Mouse (Mus musculus) frontal cortex, adult 2 months (tissue): ENCODE data around the gene Ndufb7. TPM values are rescaled to one million over a fixed set of nuclear protein-coding genes. Genes with fewer than 3 reads are reported as not detected.
A peak's percentile ranks its signal among the peaks of the same experiment; 100 is the strongest.
"Not testable (repeated sequence)": the region's sequence is repeated elsewhere in the genome, so short reads cannot be mapped to it uniquely, and the experiment has no call there.

Source experiments
- DNase-seq, 2 experiments: peaks; one replicate each; pipeline ENCODE4 v3.0.0; 2022; ENCODE audit warnings: low spot score in 1 of 2; ENCODE audit errors: extremely low spot score in 1 of 2
- polyA plus RNA-seq: library from polyadenylated mRNA; depleted of rRNA; stranded (reverse); fragments of >200 nt; gene quantifications from 2 replicates; pipeline ENCODE4 v1.2.3, GENCODE M21; 2012; rRNA removed

Gene Ndufb7
- polyA plus RNA-seq: 324 and 374 TPM in 2 replicates

GRCm38 (mm10) chr8:83566469-83567395 is at the start of gene Ndufb7:
Gene Ndufb7 (plus strand): TSS chr8:83566671.
- peak; percentile 92 to 99 for DNase-seq

- no peak for DNase-seq
Observed at GRCm38 (mm10) chr8:83520432-83520831, 46.0 kb upstream of the Ndufb7 start.

- not testable (repeated sequence) for DNase-seq
Observed at GRCm38 (mm10) chr8:83520907-83521306, 45.6 kb upstream of the Ndufb7 start.

GRCm38 (mm10) chr8:83521310-83521709 is 45.2 kb upstream of the Ndufb7 start:
- no peak for DNase-seq

DNA sequence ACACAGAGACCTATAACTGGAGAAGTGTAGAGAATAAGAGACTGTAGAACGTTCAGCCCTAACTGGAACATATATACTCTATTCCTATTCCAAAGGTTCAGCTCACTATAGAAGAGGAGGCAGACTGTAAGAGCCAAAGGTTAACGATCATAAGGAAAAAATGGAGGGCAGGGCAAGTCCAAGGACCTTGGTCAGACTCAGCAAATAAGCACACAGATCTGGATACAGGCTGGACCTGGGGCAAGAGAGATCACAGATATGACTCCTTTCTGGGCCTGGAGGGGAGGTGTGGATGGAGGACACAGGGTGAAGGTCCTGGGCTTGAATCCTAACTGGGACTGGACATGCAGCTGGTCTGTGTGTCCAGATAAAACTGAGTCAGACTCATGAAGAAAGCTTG is 31.7 kb upstream of the Ndufb7 start:
- DNase-seq: no peak

GRCm38 (mm10) chr8:83535736-83536135 is 30.7 kb upstream of the Ndufb7 start, which contains the start of gene Olfr370:
Gene Olfr370 (plus strand): TSS chr8:83535780.
- DNase-seq: no peak

DNA sequence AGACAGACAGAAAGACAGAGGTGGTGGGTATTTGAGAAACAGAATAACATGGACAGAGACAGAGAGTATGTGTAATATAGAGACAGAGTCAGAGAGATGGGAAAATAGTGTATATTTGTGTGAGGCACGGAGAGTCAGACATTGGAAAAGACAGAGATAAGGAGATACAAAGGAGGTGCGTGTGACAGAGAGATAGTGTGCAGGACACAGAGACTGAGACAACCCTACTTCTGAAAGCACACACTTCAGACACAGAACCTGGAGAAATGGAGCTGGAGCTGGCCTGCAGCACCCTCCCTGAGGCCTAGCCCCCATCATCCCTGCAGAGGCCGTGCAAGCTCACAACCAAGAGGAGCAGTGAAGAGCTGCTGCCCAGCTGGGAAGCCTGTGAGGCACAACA is 3.8 kb upstream of the Ndufb7 start:
- DNase-seq: no peak

- no peak for DNase-seq
Observed at GRCm38 (mm10) chr8:83563246-83563645, 3.2 kb upstream of the Ndufb7 start.

DNA sequence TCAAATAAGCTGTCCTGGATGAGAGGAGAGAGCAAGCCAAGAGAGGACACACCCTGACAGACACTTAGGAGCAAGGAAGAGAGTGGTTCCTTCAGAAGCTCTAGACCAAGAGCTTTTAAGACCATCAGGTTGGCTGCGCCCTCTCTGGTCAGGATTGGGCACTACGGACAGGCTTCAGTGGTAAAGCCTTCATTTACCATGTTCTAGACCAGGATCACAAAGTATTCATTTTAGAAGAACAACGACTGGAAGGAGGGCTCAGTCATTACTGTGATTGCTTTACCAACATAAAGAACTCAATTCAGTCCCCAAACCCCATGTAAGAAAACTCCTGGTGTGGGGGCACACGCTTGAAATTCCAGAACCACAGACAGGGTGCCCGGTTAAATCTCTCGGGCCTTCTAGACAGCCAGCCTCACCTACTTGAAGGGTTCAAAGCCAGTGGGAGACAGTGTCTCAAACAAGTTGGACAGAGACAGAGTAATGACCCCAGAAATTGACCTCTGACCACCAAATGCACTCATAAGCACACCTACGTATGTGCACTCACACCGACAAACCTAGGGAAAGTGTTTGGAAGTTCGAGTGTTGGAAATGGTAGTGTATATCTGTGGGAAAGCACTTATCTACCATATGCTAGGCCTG is 618 bp upstream of the Ndufb7 start:
- DNase-seq: no peak

DNA sequence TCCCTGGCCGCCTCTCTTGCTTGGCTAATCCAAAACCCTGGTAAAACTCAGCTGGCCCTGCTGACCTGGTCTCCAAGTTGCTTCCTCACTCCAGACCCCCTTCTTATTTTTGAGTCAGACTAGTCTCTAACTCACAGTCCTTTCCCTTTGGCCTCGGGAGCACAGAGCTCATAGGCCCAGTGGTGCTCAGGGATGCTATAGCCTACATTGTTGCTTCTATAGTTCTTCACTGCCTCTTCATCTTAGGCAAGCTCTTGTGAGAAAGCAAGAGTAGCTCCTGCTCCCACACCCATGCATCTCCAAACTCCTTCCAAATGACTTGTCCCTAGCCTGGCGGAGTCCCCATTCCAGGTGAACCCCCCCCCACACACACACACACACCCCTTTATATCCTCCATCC is 1.2 kb downstream of the Ndufb7 start:
- no peak for DNase-seq

DNA sequence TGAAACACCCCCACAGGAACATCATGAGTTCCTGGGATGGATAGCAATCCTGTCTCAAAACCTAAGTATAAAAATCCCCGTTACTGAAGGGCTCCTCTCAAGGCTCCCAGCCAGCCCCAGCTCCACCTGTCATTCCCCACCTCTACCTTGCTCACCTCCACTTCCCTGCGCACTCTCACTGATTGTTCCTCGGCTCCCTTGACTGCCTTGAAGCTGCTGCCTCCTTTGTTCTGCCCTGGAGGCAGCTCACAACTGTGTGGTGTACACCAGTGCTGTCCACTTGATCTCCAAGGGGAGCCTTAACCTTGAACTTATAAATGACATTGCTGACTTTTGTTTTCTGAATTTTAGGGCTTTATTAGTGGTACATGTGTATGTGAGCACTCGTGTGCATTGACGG is 1.7 kb downstream of the Ndufb7 start:
- no peak for DNase-seq

DNA sequence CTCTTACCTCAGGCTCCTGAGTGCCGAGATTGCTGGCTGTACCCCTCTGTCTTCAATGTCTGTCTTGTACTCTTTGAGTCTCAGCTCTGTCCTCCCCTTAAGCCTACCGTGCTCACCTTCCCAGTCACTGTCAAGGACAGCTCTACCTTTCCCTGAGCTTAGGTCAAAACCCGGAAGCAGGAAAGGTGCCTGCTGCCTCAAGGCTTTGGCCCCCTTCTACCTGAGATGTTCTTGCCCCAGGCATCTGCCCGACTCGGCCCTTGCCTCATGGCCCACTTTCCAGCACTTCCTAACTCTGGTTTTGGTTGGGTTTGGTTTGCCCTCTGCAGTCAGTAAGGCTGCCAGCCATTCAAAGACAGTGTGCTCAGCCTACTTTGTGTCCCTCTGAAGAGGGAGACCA is 2.3 kb downstream of the Ndufb7 start:
- DNase-seq: no peak

- no peak for DNase-seq
Observed at GRCm38 (mm10) chr8:83569165-83569564, 2.7 kb downstream of the Ndufb7 start.

- DNase-seq: no peak
Observed at GRCm38 (mm10) chr8:83570272-83571000, 4.0 kb downstream of the Ndufb7 start.

GRCm38 (mm10) chr8:83571001-83571340 is 4.5 kb downstream of the Ndufb7 start:
- not testable (repeated sequence) for DNase-seq

- DNase-seq: no peak
Observed at GRCm38 (mm10) chr8:83571791-83572190, 5.3 kb downstream of the Ndufb7 start.

GRCm38 (mm10) chr8:83572246-83572812 is 5.9 kb downstream of the Ndufb7 start:
- no peak for DNase-seq

- DNase-seq: peak; percentile 1 to 32
Observed at GRCm38 (mm10) chr8:83573140-83573875, 6.8 kb downstream of the Ndufb7 start.

DNA sequence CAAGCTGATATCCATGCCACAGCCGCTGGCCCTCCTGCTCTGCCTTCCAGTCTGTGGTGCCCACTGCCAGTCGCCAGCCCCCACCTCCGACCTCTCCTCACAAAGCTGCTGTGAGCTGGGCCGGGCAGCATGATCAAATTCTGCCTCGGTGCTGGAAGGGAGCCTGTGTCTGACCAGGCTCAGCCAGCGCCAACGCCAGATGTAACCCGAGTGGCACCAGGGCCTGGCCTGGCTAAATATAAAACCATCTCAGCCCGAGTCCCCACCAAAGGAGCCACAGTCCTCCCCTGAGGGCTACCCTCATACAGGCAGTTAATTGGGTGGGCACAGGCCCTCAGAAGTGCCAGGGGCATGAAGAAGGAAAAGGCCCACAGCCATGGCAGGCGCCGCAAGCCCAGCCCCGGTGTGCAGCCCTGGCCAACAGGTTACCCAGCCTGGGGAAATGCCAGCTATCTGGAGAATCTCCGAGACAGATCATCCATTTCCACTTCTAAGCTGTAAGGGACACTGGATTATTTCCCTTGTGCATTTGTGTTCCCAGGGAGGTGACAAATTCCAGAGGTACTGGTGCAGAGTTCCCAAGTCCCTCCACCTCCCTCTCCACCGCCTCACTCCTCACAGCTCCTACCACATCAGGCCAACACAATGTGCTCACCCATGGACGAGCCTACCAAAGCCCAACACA is 8.3 kb downstream of the Ndufb7 start:
- peak; percentile 0 to 1 for DNase-seq
